Mouse (Mus musculus): ENCODE measurements around the gene Copz1.
"Not testable (repeated sequence)": the region's sequence is repeated elsewhere in the genome, so short reads cannot be mapped to it uniquely, and the experiment has no call there.

The Copz1 gene

GRCm38 (mm10) chr15:103272419-103273279, at the start of gene Copz1:
Gene Copz1 (plus strand): TSS chr15:103272714.
- DNase-seq (ENCODE audit: low read depth) = peak; percentile 98

DNA sequence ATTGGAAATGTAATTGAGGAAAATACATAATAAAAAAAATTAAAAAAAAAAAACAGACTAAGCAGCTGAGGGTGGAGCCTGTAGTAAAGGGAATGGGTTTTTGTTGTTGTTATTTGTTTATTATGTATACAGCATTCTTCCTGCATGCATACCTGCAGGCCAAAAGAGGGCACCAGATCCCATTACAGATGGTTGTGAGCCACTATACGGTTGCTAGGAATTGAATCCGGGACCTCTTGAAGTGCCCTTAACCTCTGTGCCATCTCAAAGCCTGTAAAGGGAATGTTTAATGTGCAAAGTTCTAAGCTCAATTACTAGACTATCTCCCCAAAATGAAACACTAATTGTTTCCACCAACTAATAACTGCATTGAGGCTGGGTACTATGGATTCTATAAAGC, 48.4 kb upstream of the Copz1 start:
- DNase-seq (ENCODE audit: low read depth) = no peak

DNA sequence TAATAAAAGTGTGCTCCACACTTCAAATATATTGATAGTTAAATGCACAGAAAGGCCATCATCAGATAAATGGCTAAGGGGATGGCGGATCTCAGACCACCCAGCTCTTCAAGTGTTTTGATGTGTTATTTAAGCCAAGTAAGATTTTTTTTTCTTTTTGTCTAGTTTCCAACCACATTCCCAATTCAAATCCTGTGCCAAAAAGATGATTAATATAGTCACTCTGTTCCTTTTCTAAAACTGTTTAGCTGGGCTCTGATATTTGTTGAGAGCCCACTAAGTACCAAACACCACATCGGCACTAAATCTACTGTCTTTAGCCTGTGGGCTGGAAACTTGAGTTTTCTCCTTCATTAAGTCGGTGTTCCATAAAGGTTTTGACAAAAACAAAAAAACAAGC, 45.5 kb upstream of the Copz1 start:
- DNase-seq (ENCODE audit: low read depth) = no peak

- no peak for DNase-seq (ENCODE audit: low read depth)
These were observed 44.9 kb upstream of the Copz1 start for GRCm38 (mm10) chr15:103227572-103227971.

DNA sequence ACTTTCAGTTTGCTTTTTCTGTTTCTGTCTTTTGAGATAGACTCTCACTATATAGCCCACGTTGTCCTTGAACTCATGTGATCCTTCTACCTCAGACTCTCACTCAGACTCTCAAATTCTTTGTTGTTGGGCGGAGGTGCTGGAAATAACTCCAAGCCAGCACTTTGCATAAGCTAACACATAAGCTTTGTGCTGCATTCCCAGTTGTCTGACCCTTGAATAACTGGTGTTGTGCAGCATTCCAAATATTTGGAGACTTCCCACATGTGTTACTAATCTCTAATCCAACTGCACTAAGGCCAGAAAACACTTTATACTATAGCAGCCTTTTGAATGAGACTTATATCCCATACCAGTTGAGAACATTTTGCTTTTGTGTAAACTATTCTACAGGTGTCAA, 43.6 kb upstream of the Copz1 start:
- peak; percentile 73 for DNase-seq (ENCODE audit: low read depth)

DNA sequence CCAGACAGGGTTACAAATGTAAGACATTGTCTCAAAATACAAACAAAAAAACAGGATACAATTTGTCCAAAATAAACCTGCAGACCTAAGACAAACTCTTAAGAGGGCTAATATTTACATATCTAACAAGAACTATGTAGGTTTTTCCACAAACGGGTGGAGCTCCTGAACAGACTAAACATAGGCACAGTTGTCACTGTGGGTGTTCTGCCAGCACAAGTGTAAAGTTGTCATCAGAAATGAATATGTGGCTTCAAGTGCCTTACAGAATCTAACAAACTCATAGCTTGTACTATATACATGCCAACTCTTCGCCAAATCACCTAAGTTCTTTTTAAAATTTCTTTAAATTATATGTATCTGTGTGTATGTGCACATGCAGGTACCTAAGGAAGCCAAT, 39.4 kb upstream of the Copz1 start:
- DNase-seq (ENCODE audit: low read depth) = no peak

DNA sequence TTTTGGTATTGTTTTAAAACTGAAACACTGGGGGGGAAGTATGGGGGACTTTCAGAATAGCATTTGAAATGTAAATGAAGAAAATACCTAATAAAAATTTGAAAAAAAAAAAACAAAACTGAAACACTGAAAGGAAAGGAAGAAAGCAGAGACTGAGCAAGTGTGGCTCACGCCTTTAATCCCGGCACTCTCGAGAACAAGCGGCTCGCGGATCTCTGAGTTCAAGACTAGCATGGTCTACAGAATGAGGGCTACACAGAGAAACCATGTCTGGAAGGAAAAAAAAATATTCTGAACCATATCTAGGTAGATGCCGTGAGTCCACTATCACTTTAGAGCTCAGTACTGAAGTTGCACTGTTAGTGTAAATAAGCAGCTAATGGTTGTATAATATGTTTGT, 35.2 kb upstream of the Copz1 start:
- DNase-seq (ENCODE audit: low read depth) = no peak

- peak; percentile 98 for DNase-seq (ENCODE audit: low read depth)
These were observed 33.3 kb upstream of the Copz1 start for GRCm38 (mm10) chr15:103239130-103239684.

DNA sequence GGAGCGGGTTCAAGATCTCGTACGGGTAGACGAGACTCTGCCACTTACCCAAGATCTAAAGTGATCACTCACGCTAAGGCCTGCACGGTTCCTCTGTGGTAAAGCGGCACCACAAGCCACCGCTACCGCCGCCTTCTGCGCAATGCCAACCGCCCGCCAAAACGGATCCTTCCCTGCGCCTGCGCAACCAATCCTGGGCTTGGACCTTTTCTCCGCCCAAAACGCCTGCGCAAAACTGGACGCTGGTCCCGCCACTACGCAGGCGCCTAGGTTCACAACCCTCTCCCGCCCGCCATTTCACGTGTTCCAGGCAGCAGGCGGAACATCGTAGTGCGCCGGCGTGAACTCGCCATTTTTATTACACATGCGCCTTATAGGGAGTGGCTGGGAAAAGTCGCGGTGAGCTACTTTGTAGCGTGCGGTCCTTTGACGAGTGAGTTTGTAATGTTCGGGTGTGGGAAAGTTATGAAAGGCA, 32.8 kb upstream of the Copz1 start, which contains the start of gene Cbx5:
Gene Cbx5, minus strand, starts transcription at position 132 of the 475 bp plus-strand sequence.
- DNase-seq (ENCODE audit: low read depth) = peak; percentile 98

- peak; percentile 98 for DNase-seq (ENCODE audit: low read depth)
These were observed 32.1 kb upstream of the Copz1 start, which contains the start of gene Hnrnpa1 for GRCm38 (mm10) chr15:103240160-103241028. Gene Hnrnpa1 (plus strand): TSS chr15:103240432.

GRCm38 (mm10) chr15:103241071-103242018, 31.2 kb upstream of the Copz1 start:
- not testable (repeated sequence) for DNase-seq (ENCODE audit: low read depth)

DNA sequence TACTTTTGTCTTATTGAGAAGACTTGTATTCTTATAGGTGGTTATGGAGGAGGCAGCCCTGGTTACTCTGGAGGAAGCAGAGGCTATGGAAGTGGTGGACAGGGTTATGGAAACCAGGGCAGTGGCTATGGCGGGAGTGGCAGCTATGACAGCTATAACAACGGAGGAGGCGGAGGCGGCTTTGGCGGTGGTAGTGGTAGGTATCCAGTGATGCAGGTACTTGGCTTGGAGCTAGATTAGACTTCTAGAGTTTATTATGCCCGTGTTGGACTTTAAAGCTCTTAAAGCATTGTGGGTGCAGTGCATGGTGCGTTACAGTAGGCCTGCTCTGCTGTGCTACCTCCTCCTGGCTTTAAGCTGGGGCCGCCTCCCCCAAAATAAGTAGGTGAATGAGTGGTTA, 29.6 kb upstream of the Copz1 start:
- no peak for DNase-seq (ENCODE audit: low read depth)

DNA sequence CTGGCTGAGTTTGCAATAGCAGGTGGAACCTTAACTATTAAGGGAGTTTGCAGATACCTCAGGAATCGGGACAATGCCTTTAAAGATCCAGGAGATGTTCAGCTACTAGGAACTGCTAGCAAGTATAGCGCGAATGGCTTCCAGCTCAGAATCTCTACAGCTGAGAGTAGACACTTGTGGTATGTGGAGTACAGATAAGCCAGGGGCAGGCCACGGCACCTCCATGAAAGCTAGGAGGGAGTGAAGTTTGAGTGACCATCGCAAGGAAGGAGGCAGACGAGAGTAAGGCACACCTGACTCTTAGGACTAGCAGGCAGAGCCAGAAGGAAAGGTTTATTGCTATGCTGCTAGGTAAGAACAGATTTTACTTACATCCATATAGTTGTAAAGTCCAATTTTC, 26.9 kb upstream of the Copz1 start:
- DNase-seq (ENCODE audit: low read depth) = no peak

- DNase-seq (ENCODE audit: low read depth) = no peak
These were observed 25.3 kb upstream of the Copz1 start for GRCm38 (mm10) chr15:103247078-103247781.

GRCm38 (mm10) chr15:103247782-103248400, 24.6 kb upstream of the Copz1 start:
- DNase-seq (ENCODE audit: low read depth) = no peak

DNA sequence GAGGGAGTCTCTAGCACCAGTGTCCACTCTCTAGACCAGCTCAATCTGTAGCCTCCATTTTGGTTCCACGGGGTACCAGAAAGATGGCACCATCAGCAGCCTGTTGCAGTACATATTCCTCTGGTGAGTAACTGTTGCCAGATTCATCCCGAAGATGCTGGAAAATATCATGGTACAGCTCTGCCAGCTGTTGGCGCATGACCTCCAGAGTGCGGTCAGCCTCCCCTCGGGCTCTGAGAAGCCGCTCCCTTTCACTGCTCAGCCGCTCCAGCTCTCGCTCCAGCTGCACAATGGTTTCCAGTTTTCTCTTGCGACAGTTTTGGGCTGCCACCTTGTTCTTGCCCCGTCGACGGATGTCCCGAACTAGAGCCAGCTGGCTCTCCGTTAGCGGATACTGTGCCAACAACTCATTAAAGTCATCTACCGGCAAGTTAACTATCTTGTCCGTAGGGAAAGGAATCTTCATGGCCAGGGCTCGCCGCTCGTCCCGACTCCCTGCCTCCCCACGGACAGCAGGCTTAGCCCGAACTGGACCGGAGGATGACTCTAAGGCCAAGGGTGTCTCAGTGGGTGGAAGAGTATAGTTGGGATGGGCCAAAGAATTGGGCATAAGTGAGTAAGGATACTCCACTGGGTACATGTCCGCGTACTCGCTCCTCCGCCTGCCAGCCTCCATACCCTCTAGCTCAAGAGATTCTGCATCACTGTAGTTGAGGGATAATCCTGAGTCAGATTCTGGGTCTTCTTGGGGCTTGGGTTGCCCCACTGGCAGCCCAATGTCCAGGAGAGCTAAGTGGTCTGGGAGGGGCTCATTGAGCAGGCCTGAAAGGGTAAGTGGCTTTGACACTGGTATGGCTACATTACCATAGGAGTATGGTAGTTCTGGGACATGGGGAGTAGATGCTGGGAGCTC, 23.9 kb upstream of the Copz1 start:
- DNase-seq (ENCODE audit: low read depth) = peak; percentile 37

DNA sequence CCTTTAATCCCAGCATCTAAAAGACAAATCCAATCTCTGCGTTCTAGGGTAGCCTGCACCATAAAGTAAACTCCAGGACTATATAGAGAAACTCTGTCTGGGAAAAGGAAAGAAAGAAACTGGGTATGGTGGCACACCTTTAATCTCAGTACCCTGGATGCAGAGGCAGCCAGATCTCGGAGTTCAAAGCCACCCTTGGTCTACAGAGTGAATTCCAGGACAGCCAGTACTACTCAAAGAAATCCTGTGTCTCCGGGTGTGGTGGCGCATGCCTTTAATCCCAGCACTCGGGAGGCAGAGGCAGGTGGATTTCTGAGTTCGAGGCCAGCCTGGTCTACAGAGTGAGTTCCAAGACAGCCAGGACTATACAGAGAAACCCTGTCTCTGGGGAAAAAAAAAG, 23.0 kb upstream of the Copz1 start:
- DNase-seq (ENCODE audit: low read depth) = not testable (repeated sequence)

GRCm38 (mm10) chr15:103250195-103250740, 22.2 kb upstream of the Copz1 start:
- peak; percentile 65 for DNase-seq (ENCODE audit: low read depth)

- no peak for DNase-seq (ENCODE audit: low read depth)
These were observed 20.9 kb upstream of the Copz1 start for GRCm38 (mm10) chr15:103251595-103251994.

Measured in NIH3T3 (cell line).